Mouse (Mus musculus) liver, postnatal 0 days (tissue): Measurements from ENCODE around the gene Scarf1. TPM values are rescaled to one million over a fixed set of nuclear protein-coding genes. Genes with fewer than 3 reads are reported as not detected.

Source experiments
- ATAC-seq: fragments of 200-750 bp; cut with Nextera tagmentation; 2 replicates; pipeline ENCODE4 v1.8.0; 2017; ENCODE audit warnings: mild to moderate bottlenecking, moderate library complexity
- DNase-seq: peaks from one replicate; pipeline ENCODE4 v3.0.0-alpha.2; 2016
- H3K27ac ChIP-seq: fragments of 300-500 bp; sonication (generic); 2 replicates; pipeline ENCODE4 v1.5.1; 2014; ENCODE audit warnings: antibody characterized with exemption, moderate library complexity, mild to moderate bottlenecking, low read depth
- H3K27me3 ChIP-seq: fragments of 300-500 bp; sonication (generic); 2 replicates; pipeline ENCODE4 v1.6.1; 2014; ENCODE audit warnings: low read length, control low read depth, mixed read lengths; ENCODE audit not compliant: insufficient read depth
- H3K36me3 ChIP-seq: fragments of 300-500 bp; sonication (generic); replicated peaks from 2 replicates; pipeline ENCODE4 v1.6.1; 2014; ENCODE audit warnings: mild to moderate bottlenecking, control low read depth, low read length, moderate library complexity, mixed read lengths; ENCODE audit not compliant: insufficient read depth
- H3K4me1 ChIP-seq: fragments of 300-500 bp; sonication (generic); 2 replicates; pipeline ENCODE4 v1.6.1; 2014; ENCODE audit warnings: antibody characterized with exemption, mild to moderate bottlenecking, control low read depth; ENCODE audit not compliant: insufficient read depth
- H3K4me2 ChIP-seq: fragments of 300-500 bp; sonication (generic); 2 replicates; pipeline ENCODE4 v1.6.1; 2014; ENCODE audit warnings: low read depth, mild to moderate bottlenecking, low read length, moderate library complexity, mixed read lengths
- H3K4me3 ChIP-seq: fragments of 300-500 bp; sonication (generic); 2 replicates; pipeline ENCODE4 v1.5.1; 2014; ENCODE audit warnings: low read depth, low read length
- H3K9ac ChIP-seq: fragments of 300-500 bp; sonication (generic); replicated peaks from 2 replicates; pipeline ENCODE4 v1.6.1; 2014; ENCODE audit warnings: mild to moderate bottlenecking, moderate library complexity
- H3K9me3 ChIP-seq: fragments of 300-500 bp; sonication (generic); 2 replicates; pipeline ENCODE4 v1.6.1; 2016; ENCODE audit warnings: mild to moderate bottlenecking, control low read depth, low read length, mixed read lengths
- CTCF ChIP-seq: sonication (generic); IDR thresholded peaks from 2 replicates; pipeline ENCODE4 v1.5.1; 2016; ENCODE audit warnings: antibody characterized with exemption, low read depth
- EP300 ChIP-seq: IDR thresholded peaks from 2 replicates; pipeline ENCODE4 v1.6.1; 2016; ENCODE audit warnings: antibody characterized with exemption, low read depth, mild to moderate bottlenecking
- WGBS: fragments of 180-500 bp; shearing (Covaris S2); extraction: QIAGEN DNeasy Blood & Tissue Kit; methylation state at CpG from one replicate; pipeline ENCODE4 v1.1.7; 2014; ENCODE audit not compliant: insufficient replicate concordance; 5-methylcytosine and 5-hydroxymethylcytosine counted together
- polyA plus RNA-seq: library from polyadenylated mRNA; unstranded; fragments of >200 nt; fragmentation: Nextera tagmentation; extraction: Ambion mirVana; gene quantifications from 2 replicates; pipeline ENCODE4 v1.2.1, GENCODE M21; 2015

Gene Scarf1
- polyA plus RNA-seq, 1 experiment from 2014 or later: 3.1 TPM

DNA sequence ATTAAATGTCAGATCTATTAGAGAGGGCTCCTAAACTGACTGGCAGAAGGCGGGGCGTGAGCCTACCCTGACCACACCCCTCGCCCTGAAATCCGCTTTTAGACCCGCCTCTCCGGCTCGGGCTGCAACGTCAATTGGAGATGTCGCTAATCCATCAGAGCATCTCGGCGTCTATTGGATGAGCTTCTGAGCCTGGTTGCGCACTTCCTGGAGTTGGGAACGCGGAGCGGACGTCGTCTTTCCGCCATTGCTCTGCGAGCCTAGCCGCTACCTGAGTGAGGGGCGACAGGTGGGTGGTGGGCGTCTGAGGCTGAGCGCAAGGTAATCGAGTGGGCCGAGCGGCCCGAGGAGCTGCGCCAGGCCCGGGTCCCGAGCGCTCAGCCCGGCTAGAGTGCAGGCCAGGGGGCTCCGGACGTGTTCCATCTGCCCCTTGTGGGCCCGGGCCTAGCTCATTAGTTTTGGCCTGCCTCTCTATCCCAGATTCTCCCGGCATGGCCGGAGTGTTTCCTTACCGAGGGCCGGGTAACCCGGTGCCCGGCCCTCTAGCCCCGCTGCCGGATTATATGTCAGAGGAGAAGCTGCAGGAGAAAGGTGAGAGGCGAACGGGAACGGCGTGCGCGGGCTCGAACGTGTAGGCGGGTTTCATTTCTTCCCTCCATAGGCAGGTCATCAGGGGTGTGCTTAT lies 26.6 kb upstream of the Scarf1 start, which contains the start of gene Prpf8:
TSS of gene Prpf8 (plus strand) at position 216 of the 685 bp plus-strand sequence.
- Histone ChIP-seq H3K36me3 (peaks cover 24% of the 10 kb centered on the region), H3K4me1 (peaks cover 9% of the 10 kb centered on the region), H3K9me3 (no peaks in the 10 kb centered on the region), H3K27ac (peak within 1 kb of the TSS; percentile 84), H3K27me3 (no peaks in the 10 kb centered on the region), H3K4me2 (peak within 1 kb of the TSS; percentile 84), H3K4me3 (peak within 1 kb of the TSS; percentile 99), H3K9ac (peak within 1 kb of the TSS; percentile 99)
- no peak for TF ChIP-seq EP300
- no peak for TF ChIP-seq CTCF
- ATAC-seq: peak; percentile 100
- WGBS: 2% methylated on average over 52 of the region's 52 CpGs
- DNase-seq: peak; percentile 97

DNA sequence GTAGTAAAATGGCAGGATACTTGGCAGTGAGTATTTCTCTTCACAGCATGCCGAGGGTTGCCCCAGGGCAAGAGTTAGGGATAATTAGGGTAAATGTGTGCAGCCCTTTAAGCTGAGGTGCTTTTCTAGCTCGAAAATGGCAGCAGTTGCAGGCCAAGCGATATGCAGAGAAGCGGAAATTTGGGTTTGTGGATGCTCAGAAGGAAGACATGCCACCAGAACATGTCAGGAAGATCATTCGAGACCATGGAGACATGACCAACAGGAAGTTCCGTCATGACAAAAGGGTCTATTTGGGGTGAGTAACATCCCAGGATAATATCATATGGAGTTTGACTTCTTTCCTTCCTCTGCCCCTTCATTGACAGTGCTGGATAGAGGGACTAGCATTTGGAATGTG lies 25.8 kb upstream of the Scarf1 start:
- Histone ChIP-seq H3K4me3 (peak overlapping the region; percentile 99), H3K4me2 (peak overlapping the region; percentile 84), H3K9ac (peak overlapping the region; percentile 99), H3K27me3 (no peaks in the 10 kb centered on the region), H3K9me3 (no peaks in the 10 kb centered on the region), H3K27ac (peak overlapping the region; percentile 84), H3K4me1 (peaks cover 9% of the 10 kb centered on the region), H3K36me3 (peaks cover 32% of the 10 kb centered on the region)
- WGBS: 22% methylated on average over 6 of the region's 6 CpGs
- ATAC-seq (no peak), DNase-seq (no peak)
- TF ChIP-seq EP300: no peak
- no peak for TF ChIP-seq CTCF

- Histone ChIP-seq H3K27me3 (no peaks in the 10 kb centered on the region), H3K36me3 (peaks cover 95% of the 10 kb centered on the region), H3K27ac (peak overlapping the region; percentile 78), H3K4me3 (no peak overlapping the region), H3K4me1 (no peaks in the 10 kb centered on the region; the same call in 1 of the 2 replicates), H3K4me2 (no peak overlapping the region), H3K9me3 (no peaks in the 10 kb centered on the region), H3K9ac (no peak overlapping the region)
- 71% methylated on average over 10 of the region's 10 CpGs for WGBS
- DNase-seq: no peak
- no peak for TF ChIP-seq CTCF
- peak; percentile 49; the same call in 1 of the 2 replicates for TF ChIP-seq EP300
- ATAC-seq: peak; percentile 83
These were observed 18.9 kb upstream of the Scarf1 start for GRCm38 (mm10) chr11:75494296-75495049.

- no peaks in the 10 kb centered on the region for H3K9me3 ChIP-seq
- H3K4me3 ChIP-seq: no peak overlapping the region
- WGBS: 38% methylated on average over 1 of the region's 1 CpGs
- TF ChIP-seq EP300: no peak
- no peak for TF ChIP-seq CTCF
- ATAC-seq (peak; percentile 63), DNase-seq (no peak)
- H3K27me3 ChIP-seq: no peaks in the 10 kb centered on the region
- H3K4me1 ChIP-seq: no peaks in the 10 kb centered on the region; the same call in 1 of the 2 replicates
- no peak overlapping the region for H3K27ac ChIP-seq
- no peak overlapping the region for H3K4me2 ChIP-seq
- peaks cover 95% of the 10 kb centered on the region for H3K36me3 ChIP-seq
- H3K9ac ChIP-seq: no peak overlapping the region
These were observed 15.2 kb upstream of the Scarf1 start for GRCm38 (mm10) chr11:75498126-75498525.

DNA sequence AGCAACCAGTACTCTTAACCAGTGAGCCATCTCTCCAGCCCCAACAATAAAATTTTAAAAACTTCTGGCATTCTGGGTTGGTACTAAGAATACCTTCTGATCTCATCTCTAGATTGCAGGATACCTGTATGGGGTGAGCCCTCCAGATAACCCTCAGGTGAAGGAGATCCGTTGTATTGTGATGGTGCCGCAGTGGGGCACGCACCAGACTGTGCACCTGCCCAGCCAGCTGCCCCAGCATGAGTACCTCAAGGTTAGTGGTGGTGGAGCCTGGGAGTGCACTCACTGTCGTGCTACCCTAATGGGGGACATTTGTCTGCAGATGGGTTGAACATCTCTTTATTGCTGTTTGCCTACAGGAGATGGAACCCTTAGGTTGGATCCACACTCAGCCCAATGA lies 5.2 kb upstream of the Scarf1 start:
- 96% methylated on average over 4 of the region's 4 CpGs for WGBS
- Histone ChIP-seq H3K4me3 (no peak overlapping the region), H3K27ac (0 out of 2 replicates have a peak overlapping the region, but pooled peaks have one; percentile 98), H3K9me3 (no peaks in the 10 kb centered on the region), H3K9ac (no peak overlapping the region), H3K27me3 (no peaks in the 10 kb centered on the region), H3K36me3 (peaks cover 65% of the 10 kb centered on the region), H3K4me1 (peaks cover 24% of the 10 kb centered on the region), H3K4me2 (no peak overlapping the region)
- DNase-seq (no peak), ATAC-seq (no peak)
- TF ChIP-seq EP300: no peak
- no peak for TF ChIP-seq CTCF

- no peak overlapping the region for H3K9ac ChIP-seq
- no peak overlapping the region for H3K4me3 ChIP-seq
- peaks cover 24% of the 10 kb centered on the region for H3K4me1 ChIP-seq
- H3K27ac ChIP-seq: peak overlapping the region; percentile 98
- no peak for TF ChIP-seq CTCF
- peaks cover 57% of the 10 kb centered on the region for H3K36me3 ChIP-seq
- no peak overlapping the region for H3K4me2 ChIP-seq
- DNase-seq: no peak
- H3K9me3 ChIP-seq: no peaks in the 10 kb centered on the region
- ATAC-seq: no peak
- no peaks in the 10 kb centered on the region for H3K27me3 ChIP-seq
- 67% methylated on average over 8 of the region's 8 CpGs for WGBS
These were observed 4.4 kb upstream of the Scarf1 start for GRCm38 (mm10) chr11:75508904-75509303.
